Mouse (Mus musculus): ENCODE data around the gene Crim1.

Crim1 gene

DNA sequence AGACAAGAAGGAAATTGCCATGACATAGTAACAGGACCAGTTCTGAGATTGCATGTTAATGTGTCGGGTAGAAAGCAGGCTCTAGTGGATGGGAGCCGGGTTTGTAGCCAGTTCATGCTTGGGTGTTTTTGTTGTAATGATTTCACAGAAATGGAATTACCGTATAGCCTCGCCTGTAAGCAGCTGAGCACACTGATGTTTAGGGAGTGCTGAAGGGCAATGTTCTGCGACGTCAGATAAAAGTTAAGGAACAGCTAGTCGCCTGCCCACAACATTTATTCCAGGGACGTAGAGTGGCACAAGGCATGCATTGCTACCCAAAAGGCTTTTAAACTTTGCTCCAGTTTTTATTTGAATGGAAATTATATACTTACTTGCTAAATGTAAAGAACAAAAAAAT, 131.4 kb downstream of the Crim1 start:
- no peak for DNase-seq

DNA sequence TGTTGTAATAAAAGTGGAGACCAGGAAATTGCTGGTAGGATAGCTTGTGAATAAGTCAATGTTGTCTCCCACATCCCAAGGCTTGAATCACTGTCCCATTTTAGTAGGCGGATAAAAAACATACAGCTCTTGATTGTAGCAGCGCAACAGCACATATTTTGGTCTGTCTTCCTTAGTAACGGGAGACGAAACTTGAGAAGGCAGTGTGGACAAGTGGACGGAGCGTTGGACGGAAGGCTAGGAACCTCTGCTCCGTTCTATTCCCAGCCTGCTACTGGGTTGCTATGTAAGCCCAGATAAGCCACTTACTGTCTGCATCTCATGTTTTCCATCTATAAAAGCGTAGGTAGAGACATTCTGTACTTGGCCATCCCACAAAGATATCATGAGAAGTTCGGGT, 133.2 kb downstream of the Crim1 start:
- no peak for DNase-seq

DNA sequence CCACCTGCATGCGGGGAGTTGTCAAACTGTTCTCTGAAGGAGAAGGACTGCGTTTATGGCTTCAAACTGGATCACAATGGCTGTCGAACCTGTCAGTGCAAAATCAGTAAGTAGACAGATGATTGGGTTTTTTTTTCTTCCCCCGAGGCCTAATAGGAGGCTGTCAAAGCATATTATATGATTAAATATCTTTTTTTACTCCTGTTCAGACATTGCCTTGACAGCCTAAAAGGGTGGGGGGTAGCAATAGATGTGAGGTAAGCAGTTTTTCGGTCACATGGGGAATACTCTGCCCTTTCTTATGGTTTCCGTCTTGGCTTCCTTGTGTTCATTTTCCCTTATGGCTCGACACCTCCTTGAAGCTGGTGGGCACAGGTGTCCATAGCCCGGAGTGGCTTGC, 135.2 kb downstream of the Crim1 start:
- DNase-seq, result no peak

DNA sequence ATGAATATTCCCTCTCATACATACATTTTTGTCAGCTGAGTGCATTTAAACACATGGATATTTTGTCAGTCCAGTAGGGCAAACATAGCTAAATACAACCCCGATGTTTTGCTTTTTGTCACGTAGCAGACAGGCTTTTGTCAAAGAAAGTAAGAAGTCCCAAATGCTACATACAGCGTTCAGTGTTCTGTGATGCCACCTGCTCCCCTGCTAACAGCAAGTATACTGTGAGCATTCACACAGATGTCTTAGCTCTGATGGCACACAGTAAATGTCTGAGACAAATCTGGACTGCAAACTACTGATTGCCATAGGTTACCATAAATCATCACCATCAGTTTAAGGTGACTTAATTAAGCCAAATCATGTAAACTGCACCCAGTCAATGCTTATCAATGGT, 143.6 kb downstream of the Crim1 start:
- no peak for DNase-seq

DNA sequence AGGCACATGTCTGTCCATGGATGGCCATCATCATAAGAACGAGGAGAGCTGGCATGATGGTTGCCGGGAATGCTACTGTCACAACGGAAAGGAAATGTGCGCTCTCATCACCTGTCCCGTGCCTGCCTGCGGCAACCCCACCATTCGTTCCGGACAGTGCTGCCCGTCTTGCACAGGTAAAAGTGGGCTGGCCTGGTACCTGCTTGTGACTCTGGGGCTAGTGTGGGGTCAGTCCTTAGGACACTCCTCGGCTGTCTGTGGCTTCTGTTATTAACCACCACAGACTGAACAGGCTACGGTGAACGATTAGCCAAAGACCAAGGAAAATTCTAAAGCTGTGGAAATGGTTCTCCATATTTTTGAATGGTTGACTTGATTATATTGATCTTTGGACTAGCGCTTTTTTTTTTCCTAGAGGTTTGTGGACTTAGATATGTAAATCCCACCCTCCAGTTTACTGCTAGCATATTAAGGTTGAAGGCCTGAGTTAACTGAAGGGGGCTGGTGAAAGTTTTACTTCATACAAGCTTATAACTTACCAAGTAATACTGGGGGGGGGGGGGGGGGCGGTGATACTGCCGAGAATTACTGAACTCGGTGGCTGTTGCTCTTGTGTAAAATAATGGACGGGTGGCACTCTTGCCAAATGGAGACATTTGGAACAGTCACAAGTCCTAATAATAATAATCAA, 147.2 kb downstream of the Crim1 start:
- no peak for DNase-seq

DNA sequence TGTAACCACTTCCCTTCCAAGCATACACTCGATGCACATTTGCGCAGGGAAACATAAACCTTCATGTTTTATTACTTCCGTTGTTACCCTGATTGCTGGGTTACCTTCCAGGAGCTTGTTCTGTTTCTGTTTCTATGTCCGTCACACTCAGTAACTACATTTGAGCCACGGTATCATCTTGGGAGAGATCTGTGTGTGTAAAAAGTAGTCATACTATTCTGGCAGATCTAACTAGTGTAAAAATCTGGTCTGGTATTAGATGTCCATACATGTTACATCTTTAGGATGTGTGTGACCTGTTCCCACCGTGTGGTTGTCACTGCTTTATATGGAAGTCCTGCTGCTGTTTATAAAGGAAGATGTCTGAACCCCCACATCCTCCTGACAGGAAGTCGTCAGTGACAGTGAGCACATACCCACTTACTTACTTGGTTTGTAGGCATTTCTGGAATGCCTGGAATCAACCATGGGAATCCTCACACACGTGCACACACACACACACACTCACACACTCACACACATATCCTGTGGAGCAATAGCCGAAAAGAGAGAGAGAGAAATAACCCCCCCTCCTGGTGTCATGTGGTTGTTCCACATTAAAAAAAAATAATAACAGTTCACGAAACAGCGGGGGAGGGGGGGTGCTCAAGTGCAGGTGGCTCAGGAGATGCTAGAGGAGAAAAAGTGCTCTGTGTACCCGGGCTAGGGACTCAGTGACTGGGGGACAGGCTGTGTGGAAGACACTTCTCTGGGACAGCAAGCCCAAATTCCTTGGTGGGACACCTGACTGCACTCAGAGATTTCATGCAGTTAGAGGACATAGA, 151.8 kb downstream of the Crim1 start:
- DNase-seq, result no peak

DNA sequence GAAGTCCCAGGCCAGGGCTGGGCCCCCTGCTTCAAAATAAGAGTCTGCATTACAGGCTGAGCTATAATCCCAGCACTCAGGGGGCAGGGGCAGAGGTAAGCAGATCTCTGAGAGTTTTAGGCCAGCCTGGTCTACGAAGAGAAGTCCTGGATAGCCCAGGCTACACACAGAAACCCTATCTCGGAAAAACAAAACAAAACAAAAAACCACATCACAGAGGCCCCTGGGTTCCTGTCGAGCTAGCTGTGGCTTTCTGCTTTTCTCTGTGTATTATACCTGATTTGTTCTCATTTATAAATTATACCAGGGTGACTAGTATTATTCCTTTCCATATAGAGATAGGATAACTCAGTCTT, 152.4 kb downstream of the Crim1 start:
- no peak for DNase-seq

DNA sequence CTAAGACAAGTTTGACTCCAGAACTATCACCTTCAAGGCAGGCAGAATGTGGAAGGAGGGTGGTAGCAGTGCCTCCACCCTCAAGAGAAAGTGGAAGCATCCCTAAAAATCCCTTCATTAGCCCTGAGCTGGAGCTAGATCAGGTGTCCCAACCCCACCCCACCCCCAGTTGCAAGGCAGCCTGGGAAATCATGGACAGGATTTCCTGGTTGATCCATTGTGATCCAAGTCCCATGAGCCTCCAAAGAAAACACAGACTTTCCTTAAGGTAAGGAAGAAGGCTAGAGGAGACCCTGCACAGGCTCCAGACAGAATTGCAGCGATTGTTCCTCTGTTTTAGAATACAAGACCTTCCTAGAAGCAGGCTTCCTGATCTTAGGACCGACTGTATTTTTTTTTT, 154.4 kb downstream of the Crim1 start:
- DNase-seq, result no peak

DNA sequence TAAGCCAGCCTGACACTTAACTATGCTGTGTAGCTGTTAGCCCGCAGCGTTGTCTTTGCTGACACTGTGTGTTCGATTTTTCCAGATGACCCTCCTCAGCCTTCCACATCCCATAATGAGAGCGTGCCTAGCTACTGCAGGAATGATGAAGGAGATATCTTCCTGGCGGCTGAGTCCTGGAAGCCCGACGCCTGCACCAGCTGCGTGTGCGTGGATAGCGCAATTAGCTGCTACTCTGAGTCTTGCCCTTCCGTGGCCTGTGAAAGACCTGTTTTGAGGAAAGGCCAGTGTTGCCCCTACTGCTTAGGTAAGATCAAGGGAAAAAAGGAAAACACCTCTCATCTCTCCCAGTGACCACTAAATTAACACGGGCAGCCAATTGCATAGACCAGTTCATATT, 154.8 kb downstream of the Crim1 start:
- no peak for DNase-seq

DNA sequence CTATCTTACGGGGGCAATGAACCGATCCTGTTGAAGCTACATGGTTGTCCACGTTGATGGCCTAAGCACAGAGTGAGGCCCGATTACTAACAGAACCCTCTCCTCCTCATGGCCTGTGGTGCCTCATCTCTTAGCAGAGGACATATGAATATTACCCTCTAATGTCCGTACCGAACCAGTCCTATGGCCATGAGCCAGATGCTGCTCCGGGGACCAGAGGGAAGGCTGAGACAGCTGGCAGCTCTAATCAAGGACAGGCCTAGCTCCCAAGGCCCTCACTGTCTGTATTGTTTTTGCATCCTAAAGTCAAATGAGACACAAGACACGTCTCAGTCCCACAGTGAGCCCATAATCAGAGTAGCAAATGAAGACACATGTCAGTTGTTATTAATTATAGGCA, 155.6 kb downstream of the Crim1 start:
- no peak for DNase-seq

DNA sequence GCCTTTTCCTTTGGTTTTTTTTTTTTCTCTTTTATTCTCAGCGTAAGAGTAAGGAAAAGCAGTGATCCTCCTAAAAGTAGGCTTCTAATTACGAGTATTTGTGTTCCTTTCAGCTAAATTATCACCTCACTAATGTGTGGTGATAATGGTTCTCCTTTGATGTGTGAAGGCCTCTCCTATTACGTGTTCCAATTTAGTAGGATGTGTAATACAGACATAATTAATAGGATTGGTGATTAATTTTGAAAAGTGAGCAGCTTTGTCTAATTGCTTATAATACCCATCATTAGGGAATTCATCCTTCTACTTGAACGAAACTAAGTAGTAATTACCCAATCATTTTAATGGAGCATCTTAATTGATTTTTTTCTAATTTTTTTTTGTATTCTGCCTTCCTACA, 157.7 kb downstream of the Crim1 start:
- no peak for DNase-seq

DNA sequence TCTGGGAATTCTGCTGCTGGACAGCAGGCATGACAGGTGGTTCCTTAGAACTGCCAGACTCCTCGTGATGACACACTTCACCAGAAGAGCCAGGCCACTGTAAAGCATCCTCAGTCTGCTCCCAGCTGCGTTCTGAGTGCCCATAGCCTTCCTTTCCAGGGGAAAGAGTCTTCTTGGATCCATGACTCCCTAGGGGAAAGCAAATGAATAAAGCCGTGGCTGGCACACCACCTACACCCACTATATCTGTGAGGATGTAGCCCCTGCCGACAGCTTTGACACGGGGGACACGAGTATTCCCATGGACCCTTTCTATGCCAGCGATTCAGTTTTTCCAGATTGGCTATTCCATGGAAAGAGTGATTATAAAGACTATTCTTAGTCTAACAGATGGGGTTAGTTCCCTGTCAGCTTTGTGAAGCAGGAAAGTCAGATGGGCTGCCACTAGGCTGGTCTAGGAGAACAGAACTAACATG, 158.2 kb downstream of the Crim1 start:
- peak; percentile 21 to 34 for DNase-seq

DNA sequence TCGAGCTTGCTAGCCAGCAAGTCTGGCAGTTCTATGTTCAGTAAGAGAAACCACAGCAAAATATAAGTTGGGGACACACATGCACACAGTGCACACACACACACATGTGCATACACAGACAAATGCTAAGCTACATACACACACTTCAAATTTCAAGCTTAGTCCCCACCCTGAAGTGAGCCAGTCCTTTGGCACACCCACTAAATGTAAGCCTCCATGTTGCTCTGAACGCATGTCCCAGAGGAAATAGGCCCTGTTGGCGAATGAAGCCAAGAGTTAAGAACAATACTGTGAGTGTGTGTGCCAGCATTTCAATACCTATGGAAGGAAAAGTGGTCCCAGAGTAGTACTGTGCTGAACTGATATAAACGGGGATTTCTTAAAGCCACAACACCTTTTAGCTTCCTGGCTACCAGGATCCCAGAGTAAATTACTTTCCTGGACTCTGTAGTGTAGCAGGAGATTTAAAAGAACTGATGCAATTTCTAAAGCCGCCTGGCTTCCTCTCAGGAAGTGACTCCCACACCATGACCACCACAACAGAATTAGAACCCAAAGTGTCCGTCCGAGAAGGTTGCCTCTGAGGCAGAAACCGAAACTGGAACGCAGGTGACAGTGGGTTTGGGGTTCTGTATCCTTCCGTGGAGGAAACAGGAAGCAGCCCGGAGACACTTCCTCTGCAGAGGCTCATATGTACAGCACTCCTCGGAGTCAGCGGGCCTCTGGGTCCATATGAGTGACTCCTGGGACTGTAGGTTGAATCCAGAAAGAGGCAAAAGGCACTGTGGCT, 162.1 kb downstream of the Crim1 start:
- no peak for DNase-seq

DNA sequence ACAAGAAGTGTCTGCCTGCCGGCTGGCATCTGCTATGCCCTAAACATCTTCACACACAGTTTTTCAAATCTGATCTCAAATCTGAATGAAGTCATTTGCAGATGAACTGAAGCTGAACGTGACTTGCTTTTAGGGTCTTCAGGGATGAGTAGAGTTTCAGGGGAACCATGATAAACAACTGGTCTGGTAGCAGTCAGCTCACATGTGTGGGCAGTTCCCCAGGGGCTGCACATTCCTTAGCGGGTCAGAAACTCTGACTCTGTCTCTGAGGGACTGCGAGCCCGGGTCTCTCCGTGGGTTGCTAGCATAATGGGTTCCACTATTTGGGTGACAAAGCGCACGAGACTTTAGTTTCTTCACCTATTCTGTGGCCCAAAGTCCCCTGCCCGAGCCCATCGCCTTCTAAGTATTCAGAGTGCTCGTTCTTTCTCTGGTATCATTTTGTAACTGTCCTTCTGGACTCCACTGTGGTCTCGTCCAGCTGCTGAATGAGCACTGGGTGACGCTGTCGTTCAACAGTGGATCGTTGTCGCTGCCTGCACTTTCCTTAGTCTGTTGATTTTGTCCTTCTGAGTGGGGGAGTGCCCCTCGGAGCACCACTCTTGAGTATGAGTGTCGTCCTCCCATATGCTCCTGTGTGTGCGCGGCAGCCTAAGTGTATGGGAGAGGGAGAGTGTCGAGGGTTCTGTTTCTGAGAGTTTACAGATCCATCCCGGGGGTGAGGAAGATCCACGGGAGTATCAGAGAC, 164.7 kb downstream of the Crim1 start:
- DNase-seq, result no peak

DNA sequence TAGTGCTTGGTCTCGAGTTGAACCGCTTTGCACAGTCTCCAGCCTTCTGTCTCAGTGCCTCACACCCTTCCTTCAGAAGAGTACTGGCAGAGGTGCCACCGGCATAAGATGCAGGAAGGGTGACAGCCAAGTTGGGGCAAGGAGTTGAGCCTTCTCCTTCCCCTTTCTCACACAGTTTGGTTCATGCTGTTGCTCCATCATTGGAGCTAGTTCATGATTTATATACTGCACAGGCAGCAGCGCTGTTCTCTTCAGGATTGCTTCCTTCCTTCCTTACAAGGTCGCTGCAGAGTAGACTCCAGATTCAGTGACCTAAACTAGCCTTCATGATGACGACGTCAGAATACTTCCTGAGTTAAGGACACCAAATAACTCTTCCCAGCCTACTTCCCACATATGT, 166.0 kb downstream of the Crim1 start:
- DNase-seq, result no peak

DNA sequence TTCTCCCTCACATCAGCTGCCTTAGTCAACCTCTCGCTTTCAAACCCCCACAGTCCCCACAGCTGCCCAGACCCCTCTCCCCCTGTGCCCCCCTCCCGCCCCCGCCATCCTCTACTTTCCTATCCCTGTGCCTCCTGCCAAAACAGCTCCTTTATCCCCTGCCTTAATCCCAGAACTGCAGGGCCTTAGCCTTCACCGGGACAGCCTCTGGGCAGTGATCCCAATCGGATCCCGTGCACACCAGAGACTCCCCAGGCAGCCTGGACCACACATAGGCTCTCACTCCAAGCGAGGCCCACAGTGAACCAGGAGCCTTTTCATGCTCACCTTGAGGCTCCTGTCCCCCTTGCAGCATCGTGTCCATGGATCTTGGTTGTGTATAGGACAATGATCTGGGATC, 168.4 kb downstream of the Crim1 start:
- DNase-seq, result no peak

DNA sequence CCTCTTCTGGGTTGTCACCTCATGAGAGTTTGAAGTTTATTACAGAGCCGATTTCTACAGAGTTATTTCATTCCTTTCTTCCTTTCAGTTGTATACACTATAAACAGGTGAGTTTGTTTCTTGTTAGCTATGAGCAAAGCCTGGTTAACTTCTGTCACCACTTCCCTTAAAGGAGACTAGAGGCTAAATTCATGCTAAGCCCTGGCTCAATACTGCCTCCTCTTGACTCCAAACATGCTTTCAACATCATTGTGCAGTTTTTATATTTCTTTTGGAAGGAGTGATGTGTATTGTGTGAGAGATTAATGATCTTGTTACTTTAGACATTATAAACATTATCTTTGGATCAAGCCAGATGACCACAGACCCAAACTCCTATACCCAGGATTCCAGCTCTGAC, 170.4 kb downstream of the Crim1 start:
- DNase-seq, result no peak

DNA sequence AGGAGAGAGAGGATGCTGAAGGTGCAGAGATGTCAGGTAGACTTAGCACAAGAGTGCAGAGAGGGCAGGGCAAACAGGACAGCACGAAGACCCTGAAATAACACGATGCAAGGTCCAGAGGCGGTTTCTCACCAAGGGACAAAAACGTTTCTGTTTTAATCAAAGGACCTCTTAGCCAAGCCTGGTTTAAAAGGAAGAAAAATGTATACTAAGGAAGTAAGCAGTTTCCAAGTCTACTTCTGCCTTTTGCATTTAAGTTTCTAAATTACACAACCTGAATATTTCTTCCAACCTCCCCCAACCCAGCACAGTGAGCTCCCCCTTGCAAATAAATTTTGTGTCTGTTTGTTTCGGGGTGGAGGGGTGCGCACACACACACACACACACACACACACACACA, 173.1 kb downstream of the Crim1 start:
- DNase-seq, result no peak

DNA sequence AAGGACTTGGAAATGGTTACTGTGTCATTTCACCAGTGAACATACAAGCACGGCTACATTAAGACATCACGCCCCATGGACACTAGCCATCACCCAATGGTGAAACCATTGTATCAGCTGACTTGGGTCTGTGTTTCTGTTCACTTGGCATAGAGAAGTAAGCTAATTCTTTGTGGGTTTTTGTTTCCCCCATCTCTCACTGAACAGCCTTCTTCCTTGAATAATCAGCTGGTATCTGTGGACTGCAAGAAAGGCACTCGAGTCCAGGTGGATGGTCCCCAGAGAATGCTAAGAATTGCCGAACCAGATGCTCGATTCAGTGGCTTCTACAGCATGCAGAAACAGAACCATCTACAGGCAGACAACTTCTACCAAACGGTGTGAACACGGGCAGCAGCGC, 173.8 kb downstream of the Crim1 start:
- DNase-seq, result no peak

DNA sequence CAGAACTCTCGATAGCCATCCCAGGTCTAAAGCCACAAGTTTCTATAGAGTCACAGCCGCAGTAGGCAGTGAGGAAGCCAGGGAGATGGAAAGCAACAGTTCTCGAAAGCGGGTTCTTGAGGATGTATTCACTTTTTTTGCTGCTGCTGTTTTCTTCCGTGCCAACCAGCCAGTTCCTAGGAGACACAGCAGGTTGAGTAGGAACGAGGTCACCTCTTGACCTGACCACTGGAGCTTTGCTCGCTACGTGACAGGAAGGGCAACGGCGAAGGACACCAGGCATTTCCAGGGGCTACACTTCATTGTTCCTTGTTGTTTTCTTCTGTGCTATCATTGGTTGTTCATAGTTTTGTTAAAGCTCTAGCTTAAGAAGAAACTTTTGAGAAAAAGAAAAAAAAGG, 174.7 kb downstream of the Crim1 start:
- no peak for DNase-seq

DNA sequence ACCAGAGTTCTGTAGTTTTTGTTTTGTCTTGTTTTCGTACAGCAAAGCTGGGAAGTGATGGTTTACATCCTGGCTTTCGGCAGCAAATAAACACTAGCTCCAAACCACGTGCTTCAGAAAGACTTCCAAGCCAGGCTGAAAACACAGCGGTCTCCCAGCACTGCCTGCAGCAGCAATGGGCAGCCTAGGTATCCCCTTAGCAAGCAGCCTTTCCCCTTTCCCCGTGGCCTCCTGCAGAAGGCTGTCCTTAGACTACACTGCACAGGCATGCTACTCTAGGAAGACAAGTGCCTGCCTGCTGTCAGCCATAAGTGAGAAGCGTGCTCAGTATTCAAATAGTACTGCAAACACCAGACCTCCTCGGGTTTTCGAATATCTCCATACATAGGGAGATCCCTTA, 176.5 kb downstream of the Crim1 start:
- DNase-seq, result no peak

DNA sequence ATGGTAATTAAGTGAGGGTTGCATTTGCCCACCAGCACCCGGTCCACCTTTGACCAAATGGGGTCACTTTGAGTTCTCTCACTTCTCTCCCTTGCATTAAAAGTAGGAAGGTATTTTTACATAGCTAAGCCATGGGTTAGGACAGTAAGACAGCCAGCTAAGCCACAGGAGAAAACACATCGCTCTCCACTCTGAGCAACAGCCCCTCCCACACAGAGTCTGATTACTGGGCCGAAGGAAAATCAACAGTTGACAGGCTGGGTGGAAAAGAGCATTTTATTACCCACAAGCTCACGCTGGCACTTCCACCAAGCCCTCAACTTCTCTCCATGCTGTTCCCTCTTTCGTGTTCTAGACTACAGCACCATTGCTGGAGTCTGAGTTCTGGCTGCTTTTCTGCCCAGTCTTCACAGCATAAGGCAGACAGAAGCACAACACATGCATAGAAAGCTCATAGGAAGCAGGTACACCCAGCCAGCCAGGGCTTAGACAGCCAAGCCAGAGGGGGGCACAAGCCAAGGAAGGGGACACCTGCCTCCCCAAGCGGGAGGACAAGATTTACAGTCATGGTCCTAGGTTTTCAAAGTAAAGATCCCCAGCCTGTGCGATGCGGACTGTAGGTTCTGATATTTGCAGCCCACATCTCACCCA, 179.2 kb downstream of the Crim1 start:
- no peak for DNase-seq

Data from cerebellum, postnatal 25 days (tissue).